In the genomic region with DNA sequence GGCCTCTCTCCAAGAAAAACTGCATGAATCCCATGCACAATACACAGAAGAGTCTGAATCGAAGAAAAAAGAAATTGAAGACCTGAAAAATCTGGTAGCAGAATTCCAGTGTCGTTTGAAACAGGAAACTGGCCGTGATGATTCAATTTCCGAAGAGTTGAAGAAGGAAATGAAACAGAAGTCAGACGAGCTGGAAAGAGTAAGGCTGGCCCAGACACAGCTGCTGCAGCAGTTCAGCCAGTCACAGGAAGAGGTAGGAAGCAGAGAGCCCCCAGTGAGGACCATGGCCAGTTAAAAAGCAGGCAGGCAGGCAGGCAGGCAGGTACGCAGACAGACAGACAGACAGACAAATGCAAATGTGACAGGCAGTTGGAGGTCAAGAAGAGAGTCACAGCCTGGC, we compare ENCODE assay signal across 13 mouse cellular contexts.
DNase-seq lines count a peak whose midpoint lies in the region; ATAC-seq and TF ChIP-seq lines count a peak whose summit lies in the region.
"Had no signal": no experiment of that assay in that cellular context is flagged by ENCODE, and none has a peak within 500 bp of the region (broad histone marks: within the 10 kb centered on the region; RNA-seq: fewer than 3 reads in every experiment).

No protein-coding gene starts in this region.

- peaks cover 4% of the 10 kb centered on the region for H3K9me3 ChIP-seq in heart, embryonic 13.5 days
- peaks cover 3% of the 10 kb centered on the region for H3K9me3 ChIP-seq in CH12.LX (replicated peaks; ENCODE audit: low read length)
- no peaks in the 10 kb centered on the region for H3K9me3 ChIP-seq in embryonic facial prominence, embryonic 12.5 days
- H3K9me3 ChIP-seq in limb, embryonic 15.5 days, result no peaks in the 10 kb centered on the region

- no peak for TF ChIP-seq RAD21 in CH12.LX (IDR thresholded peaks at IDR 0.05; ENCODE audit: low read depth, low read length)

- H3K4me2 ChIP-seq in heart, embryonic 13.5 days, result peak overlapping the region; percentile 16
- peak overlapping the region; percentile 61 for H3K4me2 ChIP-seq in CH12.LX (ENCODE audit: insufficient read depth, low read depth, poor library complexity, severe bottlenecking)
- no peak overlapping the region for H3K4me2 ChIP-seq in embryonic facial prominence, embryonic 12.5 days (replicated peaks)
- H3K4me2 ChIP-seq in limb, embryonic 15.5 days, result no peak overlapping the region

- TF ChIP-seq POLR2A in CH12.LX (IDR thresholded peaks at IDR 0.05; ENCODE audit: low read depth, low read length), result no peak

- intact Hi-C loops in heart, postnatal 10 days (cut with DNase I), result no loop called here

- no peak for TF ChIP-seq CTCF in CH12.LX (conservative IDR thresholded peaks at IDR 0.05 in 1 of 2, IDR thresholded peaks at IDR 0.05 in 1 of 2; ENCODE audit: low read depth in 2 of 2, low read length in 2 of 2)

- no peak overlapping the region for H3K4me3 ChIP-seq in heart, embryonic 13.5 days
- H3K4me3 ChIP-seq in CH12.LX (replicated peaks in 1 of 3; ENCODE audit: low read depth in 2 of 3, low read length in 2 of 3, poor library complexity in 1 of 3), result peak overlapping the region in 1 of 3 experiments; percentile 18
- H3K4me3 ChIP-seq in embryonic facial prominence, embryonic 12.5 days, result no peak overlapping the region
- no peak overlapping the region for H3K4me3 ChIP-seq in limb, embryonic 15.5 days

- H3K4me1 ChIP-seq in heart, embryonic 13.5 days, result peaks cover 24% of the 10 kb centered on the region
- H3K4me1 ChIP-seq in CH12.LX (ENCODE audit: control insufficient read depth in 1 of 2, insufficient read depth in 2 of 2), result peaks cover 9 to 11% of the 10 kb centered on the region in 2 experiments
- peaks cover 9% of the 10 kb centered on the region for H3K4me1 ChIP-seq in embryonic facial prominence, embryonic 12.5 days
- peaks cover 9% of the 10 kb centered on the region for H3K4me1 ChIP-seq in limb, embryonic 15.5 days

- peak overlapping the region; percentile 58 for H3K27ac ChIP-seq in heart, embryonic 13.5 days (replicated peaks)
- H3K27ac ChIP-seq in CH12.LX (ENCODE audit: insufficient read depth, low read depth), result no peak overlapping the region
- peak overlapping the region; percentile 54 for H3K27ac ChIP-seq in embryonic facial prominence, embryonic 12.5 days
- peak overlapping the region; percentile 40; the same call in 1 of the 2 replicates for H3K27ac ChIP-seq in limb, embryonic 15.5 days

- H3K36me3 ChIP-seq in heart, embryonic 13.5 days, result no peaks in the 10 kb centered on the region
- H3K36me3 ChIP-seq in CH12.LX (replicated peaks in 1 of 2; ENCODE audit: control insufficient read depth in 1 of 2, insufficient read depth in 1 of 2, low read length in 1 of 2), result no peaks in the 10 kb centered on the region
- H3K36me3 ChIP-seq in embryonic facial prominence, embryonic 12.5 days, result no peaks in the 10 kb centered on the region
- H3K36me3 ChIP-seq in limb, embryonic 15.5 days, result no peaks in the 10 kb centered on the region

- H3K79me2 ChIP-seq in CH12.LX (replicated peaks; ENCODE audit: control insufficient read depth, extremely low read depth, insufficient read depth, poor library complexity, severe bottlenecking), result no peaks in the 10 kb centered on the region

- peak; percentile 74 for TF ChIP-seq EP300 in CH12.LX (IDR thresholded peaks at IDR 0.05; ENCODE audit: low read length)

- dilution Hi-C loops in CH12.LX (cut with MboI; ENCODE audit: extremely low pct_ligation_motif_present, extremely low pct_unique_long_range_greater_than_20kb, low sequenced_read_pairs), result no loop called here

- WGBS in heart, embryonic 13.5 days, result 43% methylated on average over 6 of the region's 6 CpGs
- 25% methylated on average over 6 of the region's 6 CpGs for WGBS in embryonic facial prominence, embryonic 12.5 days
- WGBS in limb, embryonic 15.5 days, result 24% methylated on average over 6 of the region's 6 CpGs

- in situ Hi-C loops in CH12.LX (cut with MboI; ENCODE audit: low pct_ligation_motif_present, low pct_unique_long_range_greater_than_20kb, low sequenced_read_pairs), result no loop called here

- DNase-seq in heart, postnatal 10 days, result no peak
- peak; percentile 42 for DNase-seq in CH12.LX (ENCODE audit: extremely low read depth)
- no peak for DNase-seq in frontal cortex, postnatal 14 days (ENCODE audit: low spot score in 2 of 2)
- DNase-seq in layer of hippocampus, adult 11-12 months (ENCODE audit: low spot score), result no peak
- DNase-seq: adrenal gland, postnatal 36 days; cerebellum, adult 11 months; kidney, postnatal 14 days; layer of hippocampus, postnatal 36 days; lung, adult 2 months; thymus, postnatal 4 days had no signal

- 0 out of 2 replicates have a peak overlapping the region, but pooled peaks have one; percentile 8 for H3K9ac ChIP-seq in heart, embryonic 13.5 days
- no peak overlapping the region; the same call in 1 of the 2 replicates for H3K9ac ChIP-seq in CH12.LX (ENCODE audit: insufficient read depth, low read depth)
- H3K9ac ChIP-seq in embryonic facial prominence, embryonic 12.5 days, result no peak overlapping the region
- H3K9ac ChIP-seq in limb, embryonic 15.5 days, result no peak overlapping the region

- no peak for ATAC-seq in heart, embryonic 13.5 days (ENCODE audit: extremely low read depth, insufficient number of reproducible peaks, low FRiP score, low TSS enrichment)
- ATAC-seq in embryonic facial prominence, embryonic 12.5 days (ENCODE audit: insufficient number of reproducible peaks, insufficient read depth, low FRiP score, low TSS enrichment), result no peak
- no peak for ATAC-seq in limb, embryonic 15.5 days (ENCODE audit: insufficient number of reproducible peaks, low FRiP score, low TSS enrichment, low read depth)

- no peaks in the 10 kb centered on the region for H3K27me3 ChIP-seq in heart, embryonic 13.5 days (replicated peaks)
- no peaks in the 10 kb centered on the region for H3K27me3 ChIP-seq in CH12.LX (replicated peaks)
- H3K27me3 ChIP-seq in embryonic facial prominence, embryonic 12.5 days, result no peaks in the 10 kb centered on the region
- H3K27me3 ChIP-seq in limb, embryonic 15.5 days, result no peaks in the 10 kb centered on the region

TF ChIP-seq in CH12.LX, 34 proteins besides CTCF, POLR2A, EP300 and RAD21:
- no peak for TF ChIP-seq POLR2AphosphoS2 (IDR thresholded peaks at IDR 0.05; ENCODE audit: low read depth, low read length)
- TF ChIP-seq JUND (conservative IDR thresholded peaks at IDR 0.05; ENCODE audit: low read depth, low read length), result 0 out of 2 replicates have a peak, but pooled peaks have one; percentile 5
- peak; percentile 50; the same call in 1 of the 2 replicates for TF ChIP-seq IRF4 (IDR thresholded peaks at IDR 0.05; ENCODE audit: low read depth, low read length)
- TF ChIP-seq BHLHE40 (IDR thresholded peaks at IDR 0.05; ENCODE audit: low read depth, low read length), result peak; percentile 28; the same call in 1 of the 2 replicates
- TF ChIP-seq ZC3H11A (IDR thresholded peaks at IDR 0.05; ENCODE audit: low read depth, low read length), result no peak
- no peak for TF ChIP-seq USF2 (conservative IDR thresholded peaks at IDR 0.05; ENCODE audit: low read depth, low read length)
- TF ChIP-seq UBTF (IDR thresholded peaks at IDR 0.05; ENCODE audit: low read depth, low read length), result no peak
- no peak for TF ChIP-seq MEF2A (IDR thresholded peaks at IDR 0.05; ENCODE audit: borderline replicate concordance, low read depth, low read length)
- TF ChIP-seq NRF1 (IDR thresholded peaks at IDR 0.05; ENCODE audit: low read depth, low read length), result no peak
- no peak for TF ChIP-seq MAX (IDR thresholded peaks at IDR 0.05; ENCODE audit: low read length)
- TF ChIP-seq USF1 (IDR thresholded peaks at IDR 0.05; ENCODE audit: low read depth, low read length), result no peak
- no peak for TF ChIP-seq SIN3A (IDR thresholded peaks at IDR 0.05; ENCODE audit: low read length)
- no peak for TF ChIP-seq CHD1 (IDR thresholded peaks at IDR 0.05; ENCODE audit: low read depth, low read length)
- no peak for TF ChIP-seq ZKSCAN1 (IDR thresholded peaks at IDR 0.05; ENCODE audit: borderline replicate concordance, low read depth, low read length)
- no peak for TF ChIP-seq SMC3 (IDR thresholded peaks at IDR 0.05; ENCODE audit: low read depth, low read length)
TF ChIP-seq in CH12.LX: peak in this region for 3.

Comparison
In these comparisons a context has a peak if more than half of its experiments do, and no peak if none do; other contexts are left out.
1. H3K4me2 ChIP-seq: peak in heart, embryonic 13.5 days (single experiment) and CH12.LX (single experiment); none in embryonic facial prominence, embryonic 12.5 days (single experiment) and limb, embryonic 15.5 days (single experiment).